Comparison of ENCODE assay signal across 10 mouse cellular contexts in the genomic region with DNA sequence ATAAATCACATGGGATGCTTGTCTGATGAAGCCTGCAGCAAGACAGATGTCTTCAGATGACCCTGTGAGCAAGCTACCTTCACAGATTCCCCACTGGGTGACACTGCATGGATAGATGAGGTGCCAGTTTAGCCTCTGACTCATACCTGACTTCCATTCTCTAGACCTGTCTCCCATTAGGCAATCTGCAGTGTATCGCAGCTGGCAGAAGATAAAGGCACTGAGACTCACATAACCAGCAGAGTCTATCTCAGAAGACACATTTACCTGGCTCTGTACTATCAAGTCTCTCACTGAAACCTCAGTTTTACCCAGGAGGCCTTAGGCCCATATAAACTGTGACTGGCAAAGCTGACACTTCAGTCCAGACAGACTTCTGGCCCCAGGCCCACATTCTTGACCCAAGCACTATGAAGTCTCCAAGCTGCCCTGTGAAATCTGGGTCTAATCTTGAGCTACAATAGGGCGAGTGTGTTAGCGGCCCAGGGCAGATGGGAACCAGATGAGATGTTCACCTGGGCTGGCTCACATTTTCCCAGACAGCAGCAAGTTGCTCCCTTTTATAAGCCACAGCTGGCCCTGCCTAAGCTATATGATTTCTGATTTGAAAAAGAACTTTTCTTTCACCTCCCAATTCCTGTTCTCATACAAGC. TPM values are rescaled to one million over a fixed set of nuclear protein-coding genes. Genes with fewer than 3 reads are reported as not detected.
DNase-seq lines count a peak whose midpoint lies in the region; ATAC-seq and TF ChIP-seq lines count a peak whose summit lies in the region.
"Had no signal": no experiment of that assay in that cellular context is flagged by ENCODE, and none has a peak within 500 bp of the region (broad histone marks: within the 10 kb centered on the region; RNA-seq: fewer than 3 reads in every experiment).

No protein-coding gene starts in this region.

- H3K4me2 ChIP-seq in heart, embryonic 14.5 days (ENCODE audit: low read length), result no peak overlapping the region
- H3K4me2 ChIP-seq in lung, postnatal 0 days (replicated peaks; ENCODE audit: low read depth, low read length), result no peak overlapping the region
- H3K4me2 ChIP-seq: forebrain, embryonic 15.5 days had no signal

- peak overlapping the region; percentile 44 to 53; a peak in 3 of 4 replicates for H3K27ac ChIP-seq in heart, embryonic 14.5 days (replicated peaks in 1 of 2; ENCODE audit: control insufficient read depth in 1 of 2, insufficient read depth in 1 of 2, low read depth in 2 of 2, low read length in 2 of 2)
- H3K27ac ChIP-seq in lung, postnatal 0 days (ENCODE audit: low read length), result no peak overlapping the region
- H3K27ac ChIP-seq: forebrain, embryonic 15.5 days had no signal

- H3K27me3 ChIP-seq in heart, embryonic 14.5 days (ENCODE audit: control insufficient read depth, insufficient read depth, low read length), result no peaks in the 10 kb centered on the region
- H3K27me3 ChIP-seq in lung, postnatal 0 days (replicated peaks; ENCODE audit: insufficient read depth, low read length), result no peaks in the 10 kb centered on the region
- H3K27me3 ChIP-seq: forebrain, embryonic 15.5 days had no signal

- peaks cover 15% of the 10 kb centered on the region for H3K36me3 ChIP-seq in heart, embryonic 14.5 days (ENCODE audit: control insufficient read depth, insufficient read depth, low read length)
- no peaks in the 10 kb centered on the region for H3K36me3 ChIP-seq in lung, postnatal 0 days (ENCODE audit: insufficient read depth, low read length)

- no peak for DNase-seq in heart, postnatal 25 days (ENCODE audit: low spot score)
- peak; percentile 49 for DNase-seq in CD4-positive helper T cell, adult 2 months (ENCODE audit: low read depth, low spot score)
- DNase-seq in brain, adult 2 months (ENCODE audit: low read depth, low spot score), result peak; percentile 35
- DNase-seq in lung, postnatal 0 days (ENCODE audit: low spot score), result peak; percentile 15
- no peak for DNase-seq in cerebellum, postnatal 14 days
- DNase-seq in thymus, postnatal 14 days, result no peak

- H3K9ac ChIP-seq in heart, embryonic 14.5 days (ENCODE audit: low read length), result no peak overlapping the region
- H3K9ac ChIP-seq in lung, postnatal 0 days (replicated peaks; ENCODE audit: low read depth), result no peak overlapping the region
- H3K9ac ChIP-seq: forebrain, embryonic 15.5 days had no signal

- peaks cover 3 to 15% of the 10 kb centered on the region in 2 experiments for H3K4me1 ChIP-seq in heart, embryonic 14.5 days (ENCODE audit: control insufficient read depth in 2 of 2, insufficient read depth in 2 of 2, low read length in 2 of 2)
- H3K4me1 ChIP-seq in lung, postnatal 0 days (ENCODE audit: insufficient read depth, low read depth, low read length), result peaks cover 5% of the 10 kb centered on the region
- H3K4me1 ChIP-seq: forebrain, embryonic 15.5 days had no signal

- WGBS in heart, embryonic 14.5 days, result 19% methylated on average over 3 of the region's 3 CpGs
- WGBS in lung, postnatal 0 days, result 53% methylated on average over 3 of the region's 3 CpGs

- no peak overlapping the region for H3K4me3 ChIP-seq in heart, embryonic 14.5 days (ENCODE audit: control insufficient read depth in 1 of 2, insufficient read depth in 1 of 2, low read depth in 1 of 2, low read length in 2 of 2)
- no peak overlapping the region for H3K4me3 ChIP-seq in lung, postnatal 0 days (ENCODE audit: low read depth, low read length)
- H3K4me3 ChIP-seq: forebrain, embryonic 15.5 days had no signal

- no peaks in the 10 kb centered on the region for H3K9me3 ChIP-seq in heart, embryonic 14.5 days (ENCODE audit: control insufficient read depth, low read length)
- no peaks in the 10 kb centered on the region for H3K9me3 ChIP-seq in lung, postnatal 0 days (ENCODE audit: low read length)
- H3K9me3 ChIP-seq: forebrain, embryonic 15.5 days had no signal

- TF ChIP-seq CTCF in lung, postnatal 0 days (IDR thresholded peaks at IDR 0.05), result no peak

- no peak for TF ChIP-seq EP300 in lung, postnatal 0 days (IDR thresholded peaks at IDR 0.05)

- ATAC-seq in heart, embryonic 14.5 days (ENCODE audit: insufficient number of reproducible peaks, insufficient read depth, low FRiP score, low read depth), result no peak; the same call in 1 of the 2 replicates
- ATAC-seq in lung, postnatal 0 days, result peak; percentile 46; the same call in 1 of the 2 replicates
- no peak for ATAC-seq in erythroid progenitor cell, adult 5-6 weeks (replicated peaks; ENCODE audit: low FRiP score, poor library complexity, severe bottlenecking)
- ATAC-seq: forebrain, embryonic 15.5 days; intestine, postnatal 0 days had no signal

- intact Hi-C loops in heart, postnatal 25 days (cut with DNase I), result no loop called here

RNA-seq across cellular contexts. Expression of a gene that starts 22.2 kb away (rescaled TPM):
- polyA plus RNA-seq in heart, embryonic 14.5 days (2014; fragmentation: Nextera tagmentation; extraction: Ambion mirVana), result 5.6 and 6.3 TPM in 2 replicates
- total RNA-seq in heart, postnatal 25 days (2021), result 1 to 10 TPM in 1 of 2 experiments, under 1 TPM in 1; 0.92 to 1.2 TPM
- 3.3 and 3.5 TPM in 2 replicates for polyA plus RNA-seq in lung, postnatal 0 days (2015; fragmentation: Nextera tagmentation; extraction: Ambion mirVana)
- 4.6 and 11.2 TPM in 2 replicates for total RNA-seq in erythroid progenitor cell, adult 5-6 weeks (2015; ENCODE audit: low replicate concordance)
- total RNA-seq in erythroid progenitor cell, adult 5-6 weeks (2017; ENCODE audit: low replicate concordance), result 3.1 and 4.5 TPM in 2 replicates

Comparison
In these comparisons a context has a peak if more than half of its experiments do, and no peak if none do; other contexts are left out.
1. DNase-seq: peak in CD4-positive helper T cell, adult 2 months (single experiment), brain, adult 2 months (single experiment) and lung, postnatal 0 days (single experiment); none in heart, postnatal 25 days (single experiment), cerebellum, postnatal 14 days (0 of 2) and thymus, postnatal 14 days (single experiment).